Mouse (Mus musculus) lung, postnatal 25 days (tissue): ENCODE data around the gene Nectin2.
A peak's percentile ranks its signal among the peaks of the same experiment; 100 is the strongest.
"Not testable (repeated sequence)": the region's sequence is repeated elsewhere in the genome, so short reads cannot be mapped to it uniquely, and the experiment has no call there.

ENCODE experiments used
- DNase-seq: peaks from one replicate; pipeline ENCODE4 v3.0.0; 2022; ENCODE audit warnings: low spot score

Nectin2 gene

DNA sequence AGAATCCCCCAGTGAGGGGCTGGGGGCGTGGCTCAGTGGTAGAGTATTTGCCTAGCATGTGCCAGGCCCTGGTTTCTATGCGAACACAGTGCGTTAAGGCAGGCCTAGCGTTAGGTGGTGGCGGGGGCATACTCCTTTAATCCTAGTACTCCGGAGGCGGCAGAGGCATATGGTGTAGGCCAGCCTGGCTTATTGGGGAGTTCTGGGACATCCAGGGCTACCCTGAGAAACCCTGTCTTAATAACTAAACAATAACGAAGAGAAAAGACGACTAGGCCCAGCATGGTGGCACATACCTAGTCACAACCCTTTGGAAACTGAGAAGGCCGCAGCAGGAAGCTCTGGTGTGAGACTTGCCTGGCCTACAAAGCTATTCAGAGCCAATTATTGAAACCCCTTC is 62.2 kb downstream of the Nectin2 start:
- no peak for DNase-seq

DNA sequence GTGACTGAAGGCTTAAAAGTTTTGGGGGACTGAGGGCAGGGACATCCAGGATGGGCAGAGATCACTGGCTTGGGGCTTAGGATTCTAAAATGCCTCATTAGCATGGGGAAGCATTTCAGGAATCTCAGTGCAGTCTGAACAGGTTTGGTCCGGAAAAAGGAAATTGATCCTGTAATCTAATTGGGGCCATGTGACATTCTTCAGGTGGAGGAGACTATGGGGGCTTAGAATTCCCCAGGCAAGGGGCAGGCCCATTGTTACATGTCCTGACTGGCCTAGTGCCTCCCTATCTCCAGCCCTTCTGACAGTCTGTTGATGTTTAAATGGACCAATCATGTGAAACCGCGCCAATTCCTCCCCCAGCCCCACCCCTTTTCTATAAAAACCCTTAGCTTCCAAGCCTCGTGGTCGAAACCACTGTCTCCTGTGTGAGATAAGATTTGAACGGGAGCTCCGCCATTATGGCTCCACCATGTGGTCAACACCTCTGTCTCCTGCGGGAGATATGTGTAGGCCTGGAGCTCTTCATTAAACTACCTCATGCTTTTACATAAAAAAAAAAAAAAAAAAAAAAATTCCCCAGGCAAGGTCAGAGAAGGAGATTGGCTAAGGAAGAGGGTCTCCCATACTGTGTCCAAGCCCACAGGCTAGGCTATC is 63.2 kb downstream of the Nectin2 start:
- not testable (repeated sequence) for DNase-seq

DNA sequence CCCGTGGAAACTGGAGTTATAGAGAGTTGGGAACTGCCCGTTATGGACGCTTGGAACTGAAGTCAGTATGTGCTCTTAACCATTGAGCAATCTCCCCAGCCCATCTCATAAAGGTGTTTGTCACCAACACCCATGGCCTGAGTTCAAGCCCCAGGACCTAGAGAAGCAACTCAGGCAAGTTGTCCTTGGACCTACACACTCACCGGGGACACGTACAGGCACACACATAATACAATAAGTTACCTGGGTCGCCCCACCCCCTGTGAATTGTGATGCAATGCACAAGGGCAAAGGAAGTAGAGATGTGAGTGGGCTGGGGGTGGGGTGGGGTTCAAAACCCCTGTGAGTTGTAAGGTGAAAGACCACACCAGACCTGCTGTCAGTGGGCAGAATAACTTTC is 63.8 kb downstream of the Nectin2 start:
- DNase-seq, result no peak

DNA sequence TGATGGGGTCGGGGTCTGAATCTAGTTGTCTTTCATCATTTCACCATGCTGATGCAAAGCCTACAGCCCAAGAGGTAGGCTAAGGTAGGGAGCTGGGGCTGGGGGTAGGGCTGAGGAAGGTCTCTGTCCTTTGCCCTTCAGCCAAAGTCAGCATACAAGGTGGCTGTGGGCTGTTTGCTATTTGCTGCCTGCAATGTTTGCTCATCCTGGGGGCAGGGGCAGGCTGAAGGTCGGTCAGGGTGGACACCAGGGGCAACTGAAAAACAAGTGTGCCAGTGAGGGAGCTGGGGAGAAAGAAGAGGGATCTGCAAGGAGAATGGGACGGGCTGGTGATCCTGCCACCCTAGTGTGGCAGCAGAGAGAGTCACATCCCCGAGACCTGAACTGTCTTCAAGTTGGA is 64.9 kb downstream of the Nectin2 start:
- DNase-seq, result no peak

DNA sequence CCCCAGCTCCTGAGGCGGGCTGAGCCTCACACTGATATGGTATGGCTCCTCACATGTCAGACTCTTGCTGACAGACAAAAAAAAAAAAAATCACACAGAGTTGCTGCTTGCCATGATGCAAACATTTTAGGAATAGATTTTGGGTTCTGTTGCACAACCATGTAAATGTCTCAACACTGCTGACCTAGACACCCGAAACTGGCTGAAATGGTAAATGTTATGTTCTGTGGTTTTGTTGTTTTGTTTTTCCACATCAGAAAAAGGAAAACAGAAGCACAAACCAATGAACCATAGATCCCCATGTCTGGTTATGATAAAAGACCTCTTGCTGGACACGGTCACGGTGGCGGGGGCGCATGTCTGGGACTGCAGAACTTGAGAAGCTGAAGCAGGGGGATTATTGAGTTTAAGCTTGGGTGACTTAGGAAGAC is 66.5 kb downstream of the Nectin2 start:
- peak; percentile 32 for DNase-seq

DNA sequence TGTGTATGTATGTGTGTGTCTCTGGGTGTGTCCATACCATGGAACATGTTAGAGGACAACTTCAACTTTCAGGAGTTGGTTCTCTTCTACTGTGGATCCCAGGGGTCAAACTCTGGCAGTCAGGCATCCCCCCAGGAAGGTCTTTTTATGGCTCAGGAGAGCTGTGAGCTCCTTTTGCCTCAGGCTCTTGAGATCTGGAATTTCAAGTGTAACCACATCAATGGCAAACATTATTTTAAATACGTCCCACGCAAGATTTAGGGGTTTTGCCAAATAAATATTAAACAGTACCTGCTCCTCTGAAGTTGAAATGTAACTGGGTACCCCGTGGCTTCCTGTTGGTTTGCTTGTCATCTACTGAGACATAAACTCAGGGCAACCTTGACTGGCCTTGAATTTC is 67.3 kb downstream of the Nectin2 start:
- no peak for DNase-seq

DNA sequence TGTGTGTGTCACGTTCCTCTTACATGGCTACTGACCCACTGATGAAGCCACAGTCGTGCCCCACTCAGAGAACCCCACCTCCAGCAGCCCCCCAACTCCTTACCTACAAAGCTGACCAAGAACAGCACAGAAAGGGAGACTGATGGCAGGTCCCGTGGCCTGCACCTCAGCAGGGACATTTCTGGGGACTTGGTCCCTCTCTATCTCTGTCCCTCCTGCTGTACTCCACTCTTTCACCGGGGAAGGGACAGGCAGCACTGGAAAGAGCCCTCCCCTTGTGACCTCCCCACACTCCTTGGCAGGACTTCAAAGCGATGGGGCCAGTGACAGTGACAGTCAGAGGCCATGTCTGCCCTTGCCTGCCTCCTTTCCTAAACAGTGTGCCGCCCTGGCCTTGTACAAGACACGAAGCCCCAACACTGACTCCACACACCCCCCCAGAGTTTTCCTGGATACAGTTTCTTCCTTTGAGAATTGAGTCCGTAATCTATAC is 69.0 kb downstream of the Nectin2 start, which contains the start of the genes Gm44805 and Apoc4:
Gene Gm44805 (minus strand): TSS at position 222 of the 493 bp plus-strand sequence.
Gene Apoc4 (minus strand): TSS at position 278 of the 493 bp plus-strand sequence.
- no peak for DNase-seq

DNA sequence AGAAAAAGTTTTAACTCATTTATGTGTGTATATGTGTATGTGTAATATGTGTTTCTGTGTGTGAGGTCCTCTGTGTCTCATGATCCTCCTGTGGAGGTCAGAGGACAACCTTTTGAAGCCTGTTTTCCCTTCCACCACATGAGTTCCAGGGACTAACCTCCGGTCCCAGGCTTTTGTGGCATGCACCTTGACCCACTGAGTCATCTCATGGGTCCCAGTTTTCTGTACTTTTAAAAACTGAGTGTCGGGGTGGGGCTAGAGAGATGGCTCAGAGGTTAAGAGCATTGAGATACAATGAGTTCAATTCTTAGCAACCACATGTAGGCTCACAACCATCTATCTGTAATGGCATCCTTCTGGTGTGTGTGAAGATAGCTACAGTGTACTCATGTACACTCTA is 69.6 kb downstream of the Nectin2 start:
- no peak for DNase-seq

DNA sequence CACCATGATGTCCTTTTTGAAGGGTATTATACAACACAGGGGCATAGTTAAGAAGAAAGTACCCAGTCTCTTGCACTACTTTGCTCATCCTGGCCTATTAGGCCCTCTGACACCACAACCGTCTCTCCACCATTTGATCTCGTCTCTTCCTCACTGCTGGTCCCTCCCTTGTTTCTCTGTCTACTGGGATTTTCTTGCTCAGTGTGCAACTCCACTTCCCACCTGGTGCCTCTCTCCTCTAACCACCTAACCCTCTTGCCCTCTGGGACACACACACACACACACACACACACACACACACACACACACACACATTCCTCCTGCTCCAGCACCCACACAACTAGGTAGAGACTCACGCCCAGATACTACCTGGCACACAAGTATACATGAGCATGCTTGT is 71.4 kb downstream of the Nectin2 start:
- no peak for DNase-seq

DNA sequence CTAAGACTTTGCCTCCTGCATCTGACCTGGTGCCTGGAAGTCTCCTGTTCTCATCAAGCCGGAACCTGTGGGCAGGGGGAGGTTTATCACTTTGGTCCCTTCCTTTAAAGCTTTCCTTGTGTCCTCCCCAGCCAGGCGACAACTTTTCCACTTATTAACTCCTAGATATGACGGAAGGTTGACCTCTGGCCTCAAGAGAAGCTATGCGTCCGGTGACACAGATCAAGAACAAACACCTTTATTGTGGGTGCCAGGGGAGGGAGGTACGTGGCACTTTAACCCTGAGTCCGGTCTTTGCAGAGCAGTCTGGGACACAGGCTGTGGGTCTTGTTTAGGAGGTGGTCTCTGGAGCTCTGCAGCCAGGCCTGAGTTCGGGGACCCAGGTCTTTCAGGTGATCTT is 72.4 kb downstream of the Nectin2 start, which contains the start of gene Apoc2:
Gene Apoc2 (minus strand): TSS at position 70 of the 400 bp plus-strand sequence.
- DNase-seq, result no peak

DNA sequence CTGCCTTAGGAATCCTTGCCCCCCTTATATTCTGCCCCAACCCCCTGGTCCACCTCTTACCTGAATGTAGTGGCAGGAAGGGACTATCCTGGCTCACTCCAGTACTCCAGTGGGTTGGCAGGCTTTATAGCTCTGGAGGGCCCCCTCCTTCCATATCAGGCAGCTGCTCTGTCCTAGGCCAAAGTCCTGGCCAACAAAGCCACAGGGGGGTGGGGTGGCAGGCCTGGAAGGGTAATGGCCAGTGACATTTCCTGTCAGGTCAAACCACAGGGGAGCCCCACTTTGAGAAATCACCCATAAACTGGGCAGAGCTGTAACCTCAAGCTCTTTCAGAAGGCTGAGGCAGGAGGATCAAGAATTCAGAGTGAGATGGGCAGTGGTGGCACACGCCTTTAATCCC is 73.6 kb downstream of the Nectin2 start:
- no peak for DNase-seq

DNA sequence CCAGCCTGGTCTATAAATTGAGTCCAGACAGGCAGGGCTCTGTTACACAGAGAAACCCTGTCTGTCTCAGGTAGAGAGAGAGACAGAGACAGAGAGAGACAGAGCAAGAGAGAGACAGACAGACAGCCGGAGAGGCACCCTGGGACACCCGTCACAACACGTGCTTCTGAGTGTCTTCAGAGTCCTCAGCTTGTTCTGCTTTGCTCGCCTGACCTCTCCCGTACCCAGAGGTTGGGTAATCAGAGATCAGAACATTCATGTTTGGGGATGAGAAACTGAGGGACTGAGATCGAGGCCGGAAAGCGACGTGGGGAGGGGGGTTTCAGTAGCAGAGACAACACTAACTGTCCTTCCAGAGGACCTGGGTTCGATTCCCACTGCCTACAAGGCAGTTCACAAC is 74.5 kb downstream of the Nectin2 start:
- no peak for DNase-seq

DNA sequence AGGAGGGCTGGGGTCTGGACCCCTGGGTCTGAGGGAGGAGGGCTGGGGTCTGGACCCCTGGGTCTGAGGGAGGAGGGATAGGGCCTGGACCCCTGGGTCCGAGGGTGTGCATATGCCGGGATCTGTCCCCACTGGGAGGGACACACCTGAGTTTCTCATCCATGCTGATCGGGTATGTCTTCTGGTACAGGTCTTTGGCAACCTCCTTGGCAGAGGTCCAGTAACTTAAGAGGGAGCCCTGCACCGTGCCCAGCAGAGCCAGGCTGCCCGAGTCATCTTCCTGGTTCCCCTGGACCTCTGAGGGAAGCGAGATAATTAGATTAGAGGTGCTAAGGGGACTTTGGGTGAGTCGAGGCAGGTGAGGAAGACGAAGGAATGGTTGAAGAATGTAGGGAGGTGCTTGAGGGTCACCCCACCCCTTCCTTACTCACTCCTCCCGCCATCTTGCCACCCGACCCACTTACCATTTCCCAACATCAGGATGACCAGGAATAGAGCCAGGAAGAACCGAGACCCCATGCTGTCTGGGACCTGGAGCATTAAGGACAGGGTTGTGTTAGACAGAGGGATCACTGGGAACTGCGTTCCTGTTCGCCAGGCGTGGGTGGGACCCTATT is 77.1 kb downstream of the Nectin2 start:
- no peak for DNase-seq

DNA sequence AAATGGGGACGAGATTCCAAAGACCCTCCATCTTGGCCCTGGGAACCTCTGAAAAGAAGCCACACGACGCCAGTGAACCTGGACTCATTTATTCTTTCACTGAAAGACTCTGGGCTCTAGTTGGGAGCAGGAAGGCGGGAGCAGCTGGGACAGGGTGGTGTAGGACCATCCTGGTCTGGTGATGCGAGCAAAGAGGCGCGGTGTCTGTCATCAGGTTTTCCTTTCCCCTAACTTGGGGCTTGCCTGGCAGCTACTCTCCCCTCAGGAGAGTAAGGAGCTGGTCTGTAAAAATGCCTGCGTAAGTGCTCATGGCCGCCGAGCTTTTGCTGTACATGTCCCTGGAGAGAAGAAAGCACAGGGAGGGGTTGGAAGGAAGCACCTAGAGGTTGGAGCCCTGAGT is 78.8 kb downstream of the Nectin2 start:
- DNase-seq, result no peak

DNA sequence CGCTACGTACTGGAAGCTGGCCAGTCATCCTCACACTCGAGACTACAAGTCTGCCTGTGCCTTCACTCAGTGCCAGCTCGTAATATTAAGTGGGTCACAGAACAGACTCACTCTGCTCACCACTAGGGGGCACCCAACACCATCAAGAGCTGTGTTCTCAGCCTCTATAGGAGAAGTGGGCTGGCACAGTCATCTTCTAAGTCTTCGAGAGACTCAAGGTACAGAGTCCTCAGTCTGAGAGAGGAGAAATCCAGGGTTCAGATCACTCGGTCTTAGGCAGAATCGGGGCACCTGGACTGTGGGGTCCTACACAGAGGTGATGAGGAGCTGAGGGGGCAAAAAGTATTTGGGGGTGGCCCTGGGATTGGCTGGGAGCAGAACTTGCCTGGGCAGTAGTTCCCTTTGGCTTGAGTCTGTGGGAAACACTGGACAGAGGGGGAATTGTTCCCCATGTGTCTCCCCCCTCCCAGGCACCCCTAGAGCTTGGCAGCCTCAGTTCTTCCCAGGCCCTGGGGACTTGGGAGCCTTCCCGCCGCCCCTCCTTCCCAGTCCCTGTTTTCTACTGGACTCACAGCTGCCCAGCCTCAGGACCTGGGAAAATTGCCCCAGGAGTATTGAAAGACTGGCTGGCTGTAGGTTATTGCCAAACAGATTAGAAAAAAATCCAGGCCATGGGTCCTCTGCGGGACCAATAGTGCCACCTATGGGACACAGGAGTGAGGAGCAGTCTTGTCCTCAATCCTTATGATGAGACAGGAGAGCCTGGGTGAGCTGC is 81.1 kb downstream of the Nectin2 start:
- DNase-seq, result peak; percentile 94

DNA sequence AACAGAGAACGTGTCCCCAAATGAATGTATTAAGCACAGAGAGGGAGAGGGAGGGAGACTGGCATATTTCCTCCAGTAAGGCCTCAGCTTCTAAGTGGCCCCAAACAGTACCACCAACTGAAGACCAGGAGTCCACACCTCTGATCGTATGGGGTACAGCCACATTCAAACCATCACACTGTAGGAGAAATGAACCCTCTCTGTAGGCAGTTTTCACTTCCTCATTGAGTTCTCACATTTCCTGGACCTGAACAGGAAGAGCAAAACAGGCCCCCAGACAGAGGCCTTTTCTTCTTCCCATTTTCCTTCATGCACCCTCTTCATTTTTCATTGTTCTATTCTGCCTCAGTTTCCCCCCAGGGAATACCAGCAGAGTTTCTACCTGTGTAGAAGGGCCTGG is 82.8 kb downstream of the Nectin2 start:
- DNase-seq, result peak; percentile 18

DNA sequence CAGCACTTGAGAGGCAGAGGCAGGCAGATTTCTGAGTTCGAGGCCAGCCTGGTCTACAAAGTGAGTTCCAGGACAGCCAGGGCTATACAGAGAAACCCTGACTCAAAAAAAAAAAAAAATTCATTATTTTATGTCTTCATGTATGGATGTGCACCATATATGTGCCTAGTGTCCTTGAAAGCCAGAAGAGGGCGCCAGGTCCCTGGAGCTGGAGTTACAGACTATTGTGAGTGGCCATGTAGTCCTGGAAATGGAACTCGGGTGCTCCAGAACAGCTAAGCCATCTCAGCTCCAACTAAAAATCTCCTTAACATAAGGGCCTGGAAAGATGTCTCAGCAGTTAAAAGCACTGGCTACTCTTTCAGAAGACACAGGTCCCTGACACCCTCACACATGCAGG is 83.5 kb downstream of the Nectin2 start:
- no peak for DNase-seq
